Mouse (Mus musculus): ENCODE data around the gene Cyp2d9. TPM values are rescaled to one million over a fixed set of nuclear protein-coding genes. Genes with fewer than 3 reads are reported as not detected.

Gene Cyp2d9
- polyA plus RNA-seq, 1 experiment from 2014 or later: not detected

GRCm38 (mm10) chr15:82406981-82407380 is 26.3 kb upstream of the Cyp2d9 start, which contains the start of gene Cyp2d10:
Cyp2d10 (minus strand) TSS chr15:82407195.
- Histone ChIP-seq H3K9ac (ENCODE audit: low read length) (no peak within 1 kb of the TSS), H3K36me3 (ENCODE audit: control insufficient read depth, insufficient read depth, low read length) (no peaks in the 10 kb centered on the region), H3K4me3 (ENCODE audit: low read length) (no peak within 1 kb of the TSS), H3K9me3 (ENCODE audit: control insufficient read depth, low read length) (no peaks in the 10 kb centered on the region), H3K4me1 (replicated peaks; ENCODE audit: control insufficient read depth, insufficient read depth, low read length) (no peaks in the 10 kb centered on the region), H3K4me2 (ENCODE audit: low read depth, low read length) (no peak within 1 kb of the TSS), H3K27me3 (ENCODE audit: control insufficient read depth, insufficient read depth, low read depth, low read length) (no peaks in the 10 kb centered on the region), H3K27ac (ENCODE audit: low read length) (no peak within 1 kb of the TSS)
- no peak for ATAC-seq (ENCODE audit: low read depth)
- 92% methylated on average over 6 of the region's 6 CpGs for WGBS

- H3K27me3 ChIP-seq (ENCODE audit: control insufficient read depth, insufficient read depth, low read depth, low read length): no peaks in the 10 kb centered on the region
- ATAC-seq (ENCODE audit: low read depth): no peak
- no peaks in the 10 kb centered on the region for H3K36me3 ChIP-seq (ENCODE audit: control insufficient read depth, insufficient read depth, low read length)
- H3K9me3 ChIP-seq (ENCODE audit: control insufficient read depth, low read length): no peaks in the 10 kb centered on the region
- no peak overlapping the region for H3K4me3 ChIP-seq (ENCODE audit: low read length)
- 65% methylated on average over 4 of the region's 4 CpGs for WGBS
- H3K27ac ChIP-seq (ENCODE audit: low read length): no peak overlapping the region
- no peak overlapping the region for H3K4me2 ChIP-seq (ENCODE audit: low read depth, low read length)
- no peaks in the 10 kb centered on the region for H3K4me1 ChIP-seq (replicated peaks; ENCODE audit: control insufficient read depth, insufficient read depth, low read length)
- H3K9ac ChIP-seq (ENCODE audit: low read length): no peak overlapping the region
Observed at GRCm38 (mm10) chr15:82407536-82407935, 25.7 kb upstream of the Cyp2d9 start.

GRCm38 (mm10) chr15:82416797-82417789 is 16.1 kb upstream of the Cyp2d9 start:
- H3K4me1 ChIP-seq (replicated peaks; ENCODE audit: control insufficient read depth, insufficient read depth, low read length): peaks cover 10% of the 10 kb centered on the region
- H3K4me3 ChIP-seq (ENCODE audit: low read length): peak overlapping the region; percentile 15; the same call in 1 of the 2 replicates
- H3K27ac ChIP-seq (ENCODE audit: low read length): peak overlapping the region; percentile 57; the same call in 1 of the 2 replicates
- peak overlapping the region; percentile 52 for H3K9ac ChIP-seq (ENCODE audit: low read length)
- H3K9me3 ChIP-seq (ENCODE audit: control insufficient read depth, low read length): no peaks in the 10 kb centered on the region
- no peaks in the 10 kb centered on the region for H3K27me3 ChIP-seq (ENCODE audit: control insufficient read depth, insufficient read depth, low read depth, low read length)
- H3K4me2 ChIP-seq (ENCODE audit: low read depth, low read length): peak overlapping the region; percentile 49
- ATAC-seq (ENCODE audit: low read depth): peak; percentile 96
- 22% methylated on average over 15 of the region's 16 CpGs for WGBS
- H3K36me3 ChIP-seq (ENCODE audit: control insufficient read depth, insufficient read depth, low read length): no peaks in the 10 kb centered on the region

GRCm38 (mm10) chr15:82418616-82419015 is 14.6 kb upstream of the Cyp2d9 start:
- ATAC-seq (ENCODE audit: low read depth): no peak
- Histone ChIP-seq H3K36me3 (ENCODE audit: control insufficient read depth, insufficient read depth, low read length) (no peaks in the 10 kb centered on the region), H3K4me2 (ENCODE audit: low read depth, low read length) (no peak overlapping the region), H3K27ac (ENCODE audit: low read length) (no peak overlapping the region), H3K4me3 (ENCODE audit: low read length) (no peak overlapping the region), H3K4me1 (replicated peaks; ENCODE audit: control insufficient read depth, insufficient read depth, low read length) (peaks cover 10% of the 10 kb centered on the region), H3K9ac (ENCODE audit: low read length) (no peak overlapping the region), H3K9me3 (ENCODE audit: control insufficient read depth, low read length) (no peaks in the 10 kb centered on the region), H3K27me3 (ENCODE audit: control insufficient read depth, insufficient read depth, low read depth, low read length) (no peaks in the 10 kb centered on the region)
- 75% methylated on average over 1 of the region's 1 CpGs for WGBS

GRCm38 (mm10) chr15:82422935-82423334 is 10.3 kb upstream of the Cyp2d9 start:
- no peaks in the 10 kb centered on the region for H3K4me1 ChIP-seq (replicated peaks; ENCODE audit: control insufficient read depth, insufficient read depth, low read length)
- no peak for ATAC-seq (ENCODE audit: low read depth)
- no peak overlapping the region for H3K4me3 ChIP-seq (ENCODE audit: low read length)
- no peaks in the 10 kb centered on the region for H3K9me3 ChIP-seq (ENCODE audit: control insufficient read depth, low read length)
- H3K27ac ChIP-seq (ENCODE audit: low read length): no peak overlapping the region
- H3K4me2 ChIP-seq (ENCODE audit: low read depth, low read length): no peak overlapping the region
- H3K27me3 ChIP-seq (ENCODE audit: control insufficient read depth, insufficient read depth, low read depth, low read length): no peaks in the 10 kb centered on the region
- H3K36me3 ChIP-seq (ENCODE audit: control insufficient read depth, insufficient read depth, low read length): no peaks in the 10 kb centered on the region
- no peak overlapping the region for H3K9ac ChIP-seq (ENCODE audit: low read length)
- WGBS: 64% methylated on average over 4 of the region's 4 CpGs

- 67% methylated on average over 3 of the region's 3 CpGs for WGBS
- Histone ChIP-seq H3K4me2 (ENCODE audit: low read depth, low read length) (no peak overlapping the region), H3K9me3 (ENCODE audit: control insufficient read depth, low read length) (no peaks in the 10 kb centered on the region), H3K4me1 (replicated peaks; ENCODE audit: control insufficient read depth, insufficient read depth, low read length) (no peaks in the 10 kb centered on the region), H3K4me3 (ENCODE audit: low read length) (no peak overlapping the region), H3K36me3 (ENCODE audit: control insufficient read depth, insufficient read depth, low read length) (no peaks in the 10 kb centered on the region), H3K27me3 (ENCODE audit: control insufficient read depth, insufficient read depth, low read depth, low read length) (no peaks in the 10 kb centered on the region), H3K9ac (ENCODE audit: low read length) (no peak overlapping the region), H3K27ac (ENCODE audit: low read length) (no peak overlapping the region)
- no peak for ATAC-seq (ENCODE audit: low read depth)
Observed at GRCm38 (mm10) chr15:82423471-82423870, 9.8 kb upstream of the Cyp2d9 start.

GRCm38 (mm10) chr15:82433621-82434020 is 384 bp downstream of the Cyp2d9 start:
- Histone ChIP-seq H3K27ac (ENCODE audit: low read length) (no peak overlapping the region), H3K36me3 (ENCODE audit: control insufficient read depth, insufficient read depth, low read length) (no peaks in the 10 kb centered on the region), H3K27me3 (ENCODE audit: control insufficient read depth, insufficient read depth, low read depth, low read length) (no peaks in the 10 kb centered on the region), H3K4me1 (replicated peaks; ENCODE audit: control insufficient read depth, insufficient read depth, low read length) (no peaks in the 10 kb centered on the region), H3K4me3 (ENCODE audit: low read length) (no peak overlapping the region), H3K9ac (ENCODE audit: low read length) (no peak overlapping the region), H3K4me2 (ENCODE audit: low read depth, low read length) (no peak overlapping the region), H3K9me3 (ENCODE audit: control insufficient read depth, low read length) (peaks cover 3% of the 10 kb centered on the region; the same call in 1 of the 2 replicates)
- no peak for ATAC-seq (ENCODE audit: low read depth)
- 92% methylated on average over 3 of the region's 3 CpGs for WGBS

GRCm38 (mm10) chr15:82434541-82434940 is 1.3 kb downstream of the Cyp2d9 start:
- H3K4me2 ChIP-seq (ENCODE audit: low read depth, low read length): no peak overlapping the region
- 84% methylated on average over 3 of the region's 3 CpGs for WGBS
- no peak overlapping the region for H3K27ac ChIP-seq (ENCODE audit: low read length)
- H3K36me3 ChIP-seq (ENCODE audit: control insufficient read depth, insufficient read depth, low read length): no peaks in the 10 kb centered on the region
- H3K9ac ChIP-seq (ENCODE audit: low read length): no peak overlapping the region
- no peaks in the 10 kb centered on the region for H3K27me3 ChIP-seq (ENCODE audit: control insufficient read depth, insufficient read depth, low read depth, low read length)
- H3K4me3 ChIP-seq (ENCODE audit: low read length): no peak overlapping the region
- no peaks in the 10 kb centered on the region for H3K4me1 ChIP-seq (replicated peaks; ENCODE audit: control insufficient read depth, insufficient read depth, low read length)
- ATAC-seq (ENCODE audit: low read depth): no peak
- peaks cover 3% of the 10 kb centered on the region; the same call in 1 of the 2 replicates for H3K9me3 ChIP-seq (ENCODE audit: control insufficient read depth, low read length)

GRCm38 (mm10) chr15:82435011-82435410 is 1.8 kb downstream of the Cyp2d9 start:
- peaks cover 3% of the 10 kb centered on the region; the same call in 1 of the 2 replicates for H3K9me3 ChIP-seq (ENCODE audit: control insufficient read depth, low read length)
- ATAC-seq (ENCODE audit: low read depth): no peak
- no peaks in the 10 kb centered on the region for H3K36me3 ChIP-seq (ENCODE audit: control insufficient read depth, insufficient read depth, low read length)
- no peak overlapping the region for H3K27ac ChIP-seq (ENCODE audit: low read length)
- no peaks in the 10 kb centered on the region for H3K27me3 ChIP-seq (ENCODE audit: control insufficient read depth, insufficient read depth, low read depth, low read length)
- H3K9ac ChIP-seq (ENCODE audit: low read length): no peak overlapping the region
- H3K4me1 ChIP-seq (replicated peaks; ENCODE audit: control insufficient read depth, insufficient read depth, low read length): no peaks in the 10 kb centered on the region
- no peak overlapping the region for H3K4me2 ChIP-seq (ENCODE audit: low read depth, low read length)
- no peak overlapping the region for H3K4me3 ChIP-seq (ENCODE audit: low read length)
- 68% methylated on average over 3 of the region's 3 CpGs for WGBS

All from lung, embryonic 16.5 days (tissue).